Mouse (Mus musculus) kidney, adult 2 months (tissue): ENCODE results near the gene Zbtb20.

Experiments used
- CTCF ChIP-seq: fragments of 200-500 bp; conservative IDR thresholded peaks from 2 replicates; pipeline ENCODE4 v1.5.1; 2011; ENCODE audit warnings: low read depth, mild to moderate bottlenecking, control low read depth, low read length, moderate library complexity, mixed read lengths; ENCODE audit not compliant: insufficient read depth, insufficient read length
- POLR2A ChIP-seq: fragments of 200-500 bp; IDR thresholded peaks from one replicate; pipeline ENCODE4 v1.6.1; 2011; ENCODE audit warnings: low read depth, low read length, control low read depth

GRCm38 (mm10) chr16:43346094-43346493 is 470.4 kb downstream of the Zbtb20 start:
- TF ChIP-seq POLR2A (no peak), CTCF (no peak)
